Mouse (Mus musculus) activated CD4-positive, CD25-positive, alpha-beta regulatory T cell, adult 4 months (primary cell): ENCODE data around the gene Iqce. TPM values are rescaled to one million over a fixed set of nuclear protein-coding genes. Genes with fewer than 3 reads are reported as not detected.

Experiments
- ATAC-seq: one replicate; pipeline ENCODE4 v1.8.0; 2017
- polyA plus RNA-seq, 2 experiments: library from polyadenylated mRNA; unstranded; fragments of 100-300 nt; shearing (Covaris generic); gene quantifications; one replicate each; pipeline ENCODE4 v1.2.1; 2017

Gene Iqce
- polyA plus RNA-seq, 2 experiments from 2014 or later, result 16.8 to 21.2 TPM

DNA sequence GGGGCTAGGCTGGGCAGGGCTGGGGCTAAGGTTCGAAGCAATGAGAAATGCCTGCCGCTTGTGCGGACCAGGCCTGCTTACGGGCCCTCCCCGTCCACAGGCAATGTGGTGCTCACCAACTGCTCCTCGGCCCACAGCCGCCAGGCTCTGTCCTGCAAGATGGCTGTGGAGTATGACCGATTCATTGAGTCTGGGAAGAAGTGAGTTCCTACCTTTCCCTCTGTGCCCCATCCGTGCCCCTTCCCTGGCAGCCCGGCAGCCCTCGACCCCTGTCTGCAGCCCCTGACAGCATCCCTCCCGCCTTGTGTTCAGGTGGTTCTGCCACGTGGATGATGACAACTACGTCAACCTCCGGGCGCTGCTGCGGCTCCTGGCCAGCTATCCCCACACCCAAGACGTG, 90.0 kb downstream of the Iqce start:
- no peak for ATAC-seq

Other genes starting within 250 kb of the Iqce start
- gene Chst12, start 196.8 kb downstream of the Iqce start, polyA plus RNA-seq, result 10 to 100 TPM; 24.5 to 31.7 TPM
- 1 to 10 TPM in 1 of 2 experiments, under 1 TPM in 1; 0.98 to 3.8 TPM for gene Grifin, start 137.3 kb downstream of the Iqce start, polyA plus RNA-seq
- 10 to 100 TPM; 33.9 to 35.5 TPM for gene Lfng, start 95.1 kb downstream of the Iqce start, polyA plus RNA-seq
- 1 to 10 TPM; 5.2 to 5.6 TPM for gene Ttyh3, start 53.3 kb downstream of the Iqce start, polyA plus RNA-seq
- 10 to 100 TPM; 10.3 to 15.2 TPM for gene Brat1, start 2.6 kb upstream of the Iqce start, polyA plus RNA-seq
- gene Amz1, start 21.7 kb upstream of the Iqce start, polyA plus RNA-seq, result under 1 TPM in 1 of 2 experiments, not detected in 1; 0.17 TPM
- 1 to 10 TPM; 3.9 to 4.6 TPM for gene Gna12, start 128.1 kb upstream of the Iqce start, polyA plus RNA-seq